Mouse (Mus musculus) small intestine, adult 2 months (tissue): ENCODE data around the gene Tmem17. TPM values are rescaled to one million over a fixed set of nuclear protein-coding genes. Genes with fewer than 3 reads are reported as not detected.

Source experiments
- H3K27ac ChIP-seq: fragments of 200-500 bp; 2 replicates; pipeline ENCODE4 v1.5.1; 2012; ENCODE audit warnings: low read depth, low read length, control low read depth, inconsistent platforms; ENCODE audit not compliant: insufficient read depth
- H3K27me3 ChIP-seq: fragments of 200-500 bp; 2 replicates; pipeline ENCODE4 v1.6.1; 2012; ENCODE audit warnings: mild to moderate bottlenecking, moderate library complexity, low read length, inconsistent platforms; ENCODE audit not compliant: control insufficient read depth, insufficient read depth
- H3K36me3 ChIP-seq: fragments of 200-500 bp; 2 replicates; pipeline ENCODE4 v1.6.1; 2012; ENCODE audit warnings: mild to moderate bottlenecking, low read length, control low read depth, inconsistent platforms; ENCODE audit not compliant: control insufficient read depth, insufficient read depth
- H3K4me1 ChIP-seq: fragments of 200-500 bp; 2 replicates; pipeline ENCODE4 v1.6.1; 2012; ENCODE audit warnings: low read length, inconsistent platforms, mixed read lengths; ENCODE audit not compliant: control insufficient read depth, insufficient read depth, insufficient read length
- H3K4me3 ChIP-seq: fragments of 200-500 bp; 2 replicates; pipeline ENCODE4 v1.5.1; 2012; ENCODE audit warnings: low read depth, mild to moderate bottlenecking, control low read depth, inconsistent platforms, low read length, moderate library complexity
- CTCF ChIP-seq: fragments of 200-500 bp; IDR thresholded peaks from 2 replicates; pipeline ENCODE4 v1.5.1; 2012; ENCODE audit warnings: low read depth, mild to moderate bottlenecking, control low read depth, inconsistent platforms, low read length, moderate library complexity, mixed read lengths; ENCODE audit not compliant: insufficient replicate concordance, insufficient read length; ENCODE audit errors: extremely low read depth
- POLR2A ChIP-seq: fragments of 200-500 bp; IDR thresholded peaks from 2 replicates; pipeline ENCODE4 v1.6.1; 2012; ENCODE audit warnings: low read depth, mild to moderate bottlenecking, control low read depth, inconsistent platforms, low read length, moderate library complexity
- WGBS: fragments of 180-500 bp; shearing (Covaris S2); methylation state at CpG from one replicate; pipeline ENCODE4 v1.1.7; 2018; 5-methylcytosine and 5-hydroxymethylcytosine counted together
- polyA plus RNA-seq: library from polyadenylated mRNA; depleted of rRNA; stranded (reverse); fragments of >200 nt; gene quantifications from 2 replicates; pipeline ENCODE4 v1.2.3, GENCODE M21; 2012; rRNA removed

Tmem17 gene
- polyA plus RNA-seq, 1 experiment: 0.60 TPM

- Histone ChIP-seq H3K4me1 (no peaks in the 10 kb centered on the region), H3K36me3 (no peaks in the 10 kb centered on the region), H3K27me3 (no peaks in the 10 kb centered on the region), H3K27ac (no peak overlapping the region), H3K4me3 (no peak overlapping the region)
- TF ChIP-seq POLR2A (no peak), CTCF (no peak)
- 100% methylated on average over 1 of the region's 1 CpGs for WGBS
Observed at GRCm38 (mm10) chr11:22524606-22525005, 12.7 kb downstream of the Tmem17 start.

GRCm38 (mm10) chr11:22540600-22540999 is 28.7 kb downstream of the Tmem17 start:
- Histone ChIP-seq H3K27ac (no peak overlapping the region), H3K27me3 (no peaks in the 10 kb centered on the region), H3K36me3 (no peaks in the 10 kb centered on the region), H3K4me1 (no peaks in the 10 kb centered on the region), H3K4me3 (no peak overlapping the region)
- TF ChIP-seq POLR2A (no peak), CTCF (no peak)
- 77% methylated on average over 1 of the region's 1 CpGs for WGBS

GRCm38 (mm10) chr11:22560061-22560460 is 48.2 kb downstream of the Tmem17 start:
- Histone ChIP-seq H3K27ac (no peak overlapping the region), H3K36me3 (no peaks in the 10 kb centered on the region), H3K4me1 (no peaks in the 10 kb centered on the region), H3K27me3 (no peaks in the 10 kb centered on the region), H3K4me3 (no peak overlapping the region)
- TF ChIP-seq POLR2A (no peak), CTCF (no peak)
- 87% methylated on average over 1 of the region's 1 CpGs for WGBS

- H3K4me3 ChIP-seq: no peak overlapping the region
- no peak overlapping the region for H3K27ac ChIP-seq
- H3K36me3 ChIP-seq: no peaks in the 10 kb centered on the region
- no peak for TF ChIP-seq CTCF
- no peak for TF ChIP-seq POLR2A
- no peaks in the 10 kb centered on the region for H3K27me3 ChIP-seq
- H3K4me1 ChIP-seq: no peaks in the 10 kb centered on the region
- 42% methylated on average over 6 of the region's 6 CpGs for WGBS
Observed at GRCm38 (mm10) chr11:22560503-22561328, 48.8 kb downstream of the Tmem17 start.

- no peaks in the 10 kb centered on the region for H3K36me3 ChIP-seq
- no peak overlapping the region for H3K4me3 ChIP-seq
- TF ChIP-seq POLR2A (no peak), CTCF (no peak)
- no peaks in the 10 kb centered on the region for H3K27me3 ChIP-seq
- H3K4me1 ChIP-seq: no peaks in the 10 kb centered on the region
- no peak overlapping the region for H3K27ac ChIP-seq
- WGBS: 94% methylated on average over 4 of the region's 4 CpGs
Observed at GRCm38 (mm10) chr11:22561329-22561592, 49.4 kb downstream of the Tmem17 start.

- no peaks in the 10 kb centered on the region for H3K36me3 ChIP-seq
- H3K27ac ChIP-seq: no peak overlapping the region
- no peak overlapping the region for H3K4me3 ChIP-seq
- no peak for TF ChIP-seq CTCF
- TF ChIP-seq POLR2A: no peak
- no peaks in the 10 kb centered on the region for H3K27me3 ChIP-seq
- 81% methylated on average over 3 of the region's 3 CpGs for WGBS
- no peaks in the 10 kb centered on the region for H3K4me1 ChIP-seq
Observed at GRCm38 (mm10) chr11:22563706-22564105, 51.8 kb downstream of the Tmem17 start.

- no peak overlapping the region for H3K27ac ChIP-seq
- H3K36me3 ChIP-seq: no peaks in the 10 kb centered on the region
- WGBS: 94% methylated on average over 3 of the region's 3 CpGs
- H3K27me3 ChIP-seq: no peaks in the 10 kb centered on the region
- no peaks in the 10 kb centered on the region for H3K4me1 ChIP-seq
- TF ChIP-seq CTCF: no peak
- H3K4me3 ChIP-seq: no peak overlapping the region
Observed at GRCm38 (mm10) chr11:22564676-22565075, 52.8 kb downstream of the Tmem17 start.

Other genes starting within 250 kb of the Tmem17 start
- gene Ehbp1, start 169.8 kb upstream of the Tmem17 start, polyA plus RNA-seq: 0.11 and 0.70 TPM in 2 replicates